Mouse (Mus musculus) forebrain, embryonic 15.5 days (tissue): ENCODE data around the gene Pex5. TPM values are rescaled to one million over a fixed set of nuclear protein-coding genes. Genes with fewer than 3 reads are reported as not detected.
"Not testable (repeated sequence)": the region's sequence is repeated elsewhere in the genome, so short reads cannot be mapped to it uniquely, and the experiment has no call there.

Experiments used
- ATAC-seq: fragments of 200-750 bp; cut with Nextera tagmentation; replicated peaks from 2 replicates; pipeline ENCODE4 v1.8.0; 2017; ENCODE audit warnings: mild to moderate bottlenecking, moderate TSS enrichment, moderate library complexity
- H3K27ac ChIP-seq: fragments of 300-500 bp; sonication (generic); replicated peaks from 2 replicates; pipeline ENCODE4 v1.5.1; 2015; ENCODE audit warnings: mild to moderate bottlenecking, inconsistent platforms
- H3K27me3 ChIP-seq: fragments of 300-500 bp; sonication (generic); 2 replicates; pipeline ENCODE4 v1.6.1; 2015; ENCODE audit warnings: inconsistent platforms
- H3K36me3 ChIP-seq: fragments of 300-500 bp; sonication (generic); 2 replicates; pipeline ENCODE4 v1.6.1; 2015; ENCODE audit warnings: mild to moderate bottlenecking, inconsistent platforms
- H3K4me1 ChIP-seq: fragments of 300-500 bp; sonication (generic); 2 replicates; pipeline ENCODE4 v1.6.1; 2015; ENCODE audit warnings: inconsistent platforms
- H3K4me2 ChIP-seq: fragments of 300-500 bp; sonication (generic); replicated peaks from 2 replicates; pipeline ENCODE4 v1.6.1; 2015; ENCODE audit warnings: mild to moderate bottlenecking, inconsistent platforms
- H3K4me3 ChIP-seq: fragments of 300-500 bp; sonication (generic); 2 replicates; pipeline ENCODE4 v1.5.1; 2015; ENCODE audit warnings: mild to moderate bottlenecking, inconsistent platforms
- H3K9ac ChIP-seq: fragments of 300-500 bp; sonication (generic); replicated peaks from 2 replicates; pipeline ENCODE4 v1.6.1; 2015; ENCODE audit warnings: mild to moderate bottlenecking, inconsistent platforms
- H3K9me3 ChIP-seq: fragments of 300-500 bp; sonication (generic); 2 replicates; pipeline ENCODE4 v1.6.1; 2016; ENCODE audit warnings: inconsistent platforms
- WGBS: fragments of 180-500 bp; shearing (Covaris S2); methylation state at CpG from one replicate; pipeline ENCODE4 v1.1.7; 2015; ENCODE audit warnings: mixed read lengths; 5-methylcytosine and 5-hydroxymethylcytosine counted together
- polyA plus RNA-seq: library from polyadenylated mRNA; unstranded; fragments of >200 nt; fragmentation: Nextera tagmentation; extraction: Ambion mirVana; gene quantifications from 2 replicates; pipeline ENCODE4 v1.2.1, GENCODE M21; 2015

The Pex5 gene
- polyA plus RNA-seq, 1 experiment from 2014 or later = 82.9 TPM

GRCm38 (mm10) chr6:124425042-124425441 lies 10.2 kb upstream of the Pex5 start:
- H3K27me3 ChIP-seq, ATAC-seq, H3K4me1 ChIP-seq, H3K27ac ChIP-seq, H3K4me3 ChIP-seq, H3K9ac ChIP-seq, H3K36me3 ChIP-seq, H3K9me3 ChIP-seq, H3K4me2 ChIP-seq: not testable (repeated sequence)
- 65% methylated on average over 7 of the region's 7 CpGs for WGBS

DNA sequence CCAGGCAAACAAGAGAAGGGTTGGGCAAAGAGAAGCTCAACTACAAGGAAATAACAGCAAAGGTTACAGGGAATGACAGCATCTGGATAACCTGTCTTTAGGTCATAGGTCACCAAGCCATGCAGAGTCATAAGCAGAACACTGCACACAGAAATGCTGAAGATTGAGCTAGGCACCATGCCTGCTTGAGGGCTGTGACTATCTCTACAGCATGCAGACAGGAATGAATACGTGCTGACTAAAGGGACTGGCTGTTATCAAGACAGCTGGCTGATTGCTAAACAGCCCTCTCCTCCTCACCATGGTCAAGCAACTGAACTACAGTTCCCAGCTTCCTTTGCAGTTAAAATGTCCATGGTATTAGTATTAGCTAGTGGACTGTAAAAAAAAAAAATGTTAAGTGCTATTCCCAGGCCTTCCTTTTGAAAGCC lies 9.2 kb upstream of the Pex5 start:
- no peaks in the 10 kb centered on the region for H3K9me3 ChIP-seq
- no peak overlapping the region for H3K27ac ChIP-seq
- no peak overlapping the region for H3K9ac ChIP-seq
- no peaks in the 10 kb centered on the region for H3K36me3 ChIP-seq
- peaks cover 5% of the 10 kb centered on the region for H3K4me1 ChIP-seq
- 64% methylated on average over 1 of the region's 1 CpGs for WGBS
- H3K4me3 ChIP-seq = no peak overlapping the region
- no peak for ATAC-seq
- H3K27me3 ChIP-seq = no peaks in the 10 kb centered on the region
- H3K4me2 ChIP-seq = no peak overlapping the region

GRCm38 (mm10) chr6:124418686-124419085 lies 3.8 kb upstream of the Pex5 start:
- WGBS = 79% methylated on average over 3 of the region's 3 CpGs
- ATAC-seq = no peak
- Histone ChIP-seq H3K27me3 (no peaks in the 10 kb centered on the region), H3K4me3 (no peak overlapping the region), H3K36me3 (no peaks in the 10 kb centered on the region), H3K9ac (no peak overlapping the region), H3K9me3 (no peaks in the 10 kb centered on the region), H3K4me2 (no peak overlapping the region), H3K4me1 (peaks cover 18% of the 10 kb centered on the region), H3K27ac (no peak overlapping the region)

GRCm38 (mm10) chr6:124415347-124416088 lies 651 bp upstream of the Pex5 start:
- Histone ChIP-seq H3K9ac (peak overlapping the region; percentile 78), H3K4me2 (peak overlapping the region; percentile 77), H3K4me1 (peaks cover 29% of the 10 kb centered on the region), H3K4me3 (peak overlapping the region; percentile 80), H3K36me3 (peaks cover 16% of the 10 kb centered on the region; the same call in 1 of the 2 replicates), H3K27ac (peak overlapping the region; percentile 79), H3K9me3 (no peaks in the 10 kb centered on the region), H3K27me3 (no peaks in the 10 kb centered on the region)
- 4% methylated on average over 21 of the region's 21 CpGs for WGBS
- peak; percentile 53 for ATAC-seq

DNA sequence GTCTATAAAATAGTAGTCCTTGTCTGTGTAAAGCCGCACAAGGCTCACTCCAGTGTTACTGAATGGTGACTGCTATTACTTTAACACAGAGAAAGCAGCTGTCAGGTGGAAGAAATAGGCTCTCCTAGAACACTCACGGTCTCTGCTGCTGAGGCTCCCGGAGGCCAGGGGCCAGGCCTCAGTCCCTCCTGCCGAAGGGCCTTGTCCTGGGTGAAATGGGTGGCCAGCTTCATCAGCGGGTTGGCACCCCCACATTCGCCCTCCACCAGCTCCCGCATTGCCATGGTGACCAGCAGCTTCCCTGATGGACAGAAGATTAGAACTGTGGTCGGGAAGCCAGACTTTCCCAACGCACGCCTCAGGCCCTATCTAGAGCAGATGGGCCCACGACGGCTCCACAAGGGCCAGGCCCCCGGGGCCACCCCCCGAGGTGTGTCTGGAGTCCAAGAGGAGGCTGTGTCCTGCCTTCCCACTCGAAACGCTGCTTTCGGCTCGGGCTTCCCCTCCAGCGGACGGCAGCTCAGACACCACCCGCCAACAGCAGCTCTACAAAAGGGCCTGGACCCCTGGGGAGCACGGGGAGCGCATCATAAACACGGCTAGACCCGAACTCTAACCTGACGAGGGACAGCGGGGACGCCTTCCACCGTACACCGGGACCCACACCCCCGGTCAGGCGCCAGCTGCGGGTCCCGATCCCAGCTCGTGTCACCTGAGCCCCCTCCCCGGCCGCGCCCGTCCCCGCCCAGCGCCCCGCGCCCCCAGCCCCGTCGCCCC lies 529 bp downstream of the Pex5 start:
- peaks cover 16% of the 10 kb centered on the region; the same call in 1 of the 2 replicates for H3K36me3 ChIP-seq
- H3K4me2 ChIP-seq = peak overlapping the region; percentile 77
- WGBS = 2% methylated on average over 42 of the region's 45 CpGs
- peak; percentile 70 for ATAC-seq
- peak overlapping the region; percentile 78 for H3K9ac ChIP-seq
- H3K9me3 ChIP-seq = no peaks in the 10 kb centered on the region
- no peaks in the 10 kb centered on the region for H3K27me3 ChIP-seq
- H3K4me1 ChIP-seq = peaks cover 29% of the 10 kb centered on the region
- H3K27ac ChIP-seq = peak overlapping the region; percentile 79
- H3K4me3 ChIP-seq = peak overlapping the region; percentile 80

DNA sequence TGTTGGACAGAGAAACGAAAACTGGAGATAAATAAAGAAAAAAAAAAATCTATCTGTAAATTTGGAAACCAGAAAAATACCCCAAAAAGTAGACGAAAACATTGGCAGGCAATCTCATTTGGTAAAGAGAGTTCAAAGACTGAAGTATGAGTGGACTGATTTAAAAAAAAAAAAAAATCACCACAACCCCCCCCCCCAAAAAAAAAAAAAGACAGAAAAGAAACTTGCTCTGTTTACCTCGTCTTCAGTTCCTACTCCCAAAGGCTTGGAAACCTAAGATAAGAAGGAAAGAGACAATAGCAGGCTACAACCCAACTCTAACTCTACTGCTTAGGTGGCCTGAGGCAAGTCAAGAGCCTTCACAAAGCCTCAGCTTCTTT lies 1.1 kb downstream of the Pex5 start:
- Histone ChIP-seq H3K4me2 (peak overlapping the region; percentile 77), H3K9ac (peak overlapping the region; percentile 78), H3K9me3 (no peaks in the 10 kb centered on the region), H3K36me3 (peaks cover 16% of the 10 kb centered on the region; the same call in 1 of the 2 replicates), H3K27me3 (no peaks in the 10 kb centered on the region), H3K4me3 (peak overlapping the region; percentile 80), H3K4me1 (peaks cover 32% of the 10 kb centered on the region), H3K27ac (peak overlapping the region; percentile 79)
- 62% methylated on average over 3 of the region's 3 CpGs for WGBS
- ATAC-seq = no peak

DNA sequence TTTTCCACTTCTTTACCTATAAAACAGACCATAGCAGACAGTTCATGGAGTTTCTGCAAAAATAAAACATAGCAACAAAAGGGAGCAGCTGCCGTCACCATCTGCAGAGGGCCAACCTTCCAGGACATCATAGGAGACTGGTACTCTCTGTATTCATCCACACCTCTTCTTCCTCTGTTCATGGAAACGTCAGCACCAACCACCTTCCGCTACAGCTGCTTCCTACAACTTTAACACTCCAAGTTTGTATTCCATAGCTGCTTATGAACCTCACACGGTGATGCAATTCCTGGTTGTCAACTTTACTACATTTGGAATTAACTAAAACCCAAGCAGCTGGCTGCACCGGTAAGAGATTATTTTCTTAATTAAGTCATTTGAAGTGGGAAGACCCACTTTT lies 6.5 kb downstream of the Pex5 start:
- 92% methylated on average over 5 of the region's 5 CpGs for WGBS
- peaks cover 10% of the 10 kb centered on the region for H3K4me1 ChIP-seq
- H3K36me3 ChIP-seq = peaks cover 55% of the 10 kb centered on the region
- no peak overlapping the region for H3K4me2 ChIP-seq
- no peak for ATAC-seq
- no peaks in the 10 kb centered on the region for H3K9me3 ChIP-seq
- no peak overlapping the region for H3K27ac ChIP-seq
- H3K4me3 ChIP-seq = no peak overlapping the region
- no peak overlapping the region for H3K9ac ChIP-seq
- no peaks in the 10 kb centered on the region for H3K27me3 ChIP-seq

GRCm38 (mm10) chr6:124407180-124407579 lies 7.7 kb downstream of the Pex5 start:
- H3K9me3 ChIP-seq = no peaks in the 10 kb centered on the region
- H3K4me2 ChIP-seq = no peak overlapping the region
- no peak overlapping the region for H3K4me3 ChIP-seq
- H3K27me3 ChIP-seq = no peaks in the 10 kb centered on the region
- H3K9ac ChIP-seq = no peak overlapping the region
- no peak overlapping the region for H3K27ac ChIP-seq
- 0 out of 2 replicates have a peak, but pooled peaks cover 3% of the 10 kb centered on the region for H3K4me1 ChIP-seq
- no peak for ATAC-seq
- H3K36me3 ChIP-seq = peaks cover 60% of the 10 kb centered on the region

DNA sequence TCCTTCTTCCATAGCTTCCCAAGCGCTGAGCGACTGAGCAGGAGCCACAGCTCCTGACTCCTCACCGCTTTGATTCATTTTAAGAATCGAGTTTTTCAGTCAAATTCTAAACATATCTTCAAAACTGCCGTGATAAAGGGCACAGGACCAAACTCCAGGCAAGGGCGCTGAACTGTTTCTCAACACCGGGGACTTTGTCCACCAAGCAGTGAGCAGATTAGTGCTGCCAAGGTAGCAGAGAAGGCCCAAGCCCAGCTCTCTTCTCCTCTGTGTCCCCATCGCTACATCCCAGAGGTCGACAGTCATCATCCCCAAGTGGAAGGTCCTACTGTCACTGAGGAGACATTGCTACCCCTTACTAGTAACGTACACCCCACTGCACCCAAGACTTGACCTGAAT lies 8.5 kb downstream of the Pex5 start:
- ATAC-seq = no peak
- Histone ChIP-seq H3K9ac (no peak overlapping the region), H3K27ac (no peak overlapping the region), H3K4me2 (no peak overlapping the region), H3K36me3 (peaks cover 60% of the 10 kb centered on the region), H3K27me3 (no peaks in the 10 kb centered on the region), H3K4me1 (0 out of 2 replicates have a peak, but pooled peaks cover 3% of the 10 kb centered on the region), H3K4me3 (no peak overlapping the region), H3K9me3 (no peaks in the 10 kb centered on the region)
- WGBS = 95% methylated on average over 10 of the region's 10 CpGs

DNA sequence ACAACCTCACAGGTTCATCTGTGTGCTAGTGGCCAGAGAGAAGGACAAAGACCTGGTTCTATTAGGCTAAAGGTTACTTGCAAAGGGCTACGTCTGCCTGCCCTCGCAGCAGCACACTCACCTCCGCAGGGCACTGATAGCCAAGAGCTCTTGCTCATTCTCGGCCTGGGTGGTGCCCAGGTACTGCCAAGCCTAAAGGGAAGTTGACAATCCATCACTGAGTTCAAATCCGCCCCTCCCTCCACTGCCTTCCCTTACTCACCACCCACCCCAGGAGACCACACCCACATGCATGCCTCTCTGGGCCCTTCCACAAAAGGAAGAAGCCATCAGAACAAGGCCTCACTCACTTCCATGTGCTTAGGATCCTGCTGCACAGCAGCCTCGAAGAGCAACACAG lies 15.1 kb downstream of the Pex5 start:
- H3K36me3 ChIP-seq = peaks cover 82% of the 10 kb centered on the region
- ATAC-seq = no peak

DNA sequence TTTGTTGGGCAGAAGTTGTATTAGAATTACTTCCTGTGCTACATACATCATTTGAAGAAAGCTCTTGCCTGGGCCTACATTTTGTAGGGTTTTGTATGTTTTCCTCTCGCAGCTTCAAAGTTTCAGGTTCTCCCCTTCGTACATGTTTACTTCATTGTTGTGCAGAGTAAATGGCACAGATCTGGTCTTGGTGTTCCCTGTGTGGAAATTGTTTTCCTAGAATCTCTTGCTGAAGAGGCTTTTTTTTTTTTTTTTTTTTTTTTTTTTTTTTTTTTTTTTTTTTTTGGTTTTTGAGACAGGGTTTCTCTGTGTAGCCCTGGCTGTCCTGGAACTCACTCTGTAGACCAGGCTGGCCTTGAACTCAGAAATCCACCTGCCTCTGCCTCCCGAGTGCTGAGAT lies 19.9 kb downstream of the Pex5 start:
- peaks cover 40% of the 10 kb centered on the region for H3K36me3 ChIP-seq
- not testable (repeated sequence) for H3K9me3 ChIP-seq, H3K9ac ChIP-seq, H3K4me3 ChIP-seq, H3K4me1 ChIP-seq, H3K27ac ChIP-seq, H3K27me3 ChIP-seq, ATAC-seq, H3K4me2 ChIP-seq
- over 99% methylated on average over 3 of the region's 3 CpGs for WGBS

More for the DNA sequence above, 15.1 kb downstream of the Pex5 start:
- Histone ChIP-seq H3K4me2 (no peak overlapping the region), H3K4me3 (no peak overlapping the region), H3K9me3 (no peaks in the 10 kb centered on the region), H3K4me1 (no peaks in the 10 kb centered on the region), H3K9ac (no peak overlapping the region), H3K27me3 (no peaks in the 10 kb centered on the region), H3K27ac (no peak overlapping the region)
- 96% methylated on average over 6 of the region's 6 CpGs for WGBS

- Histone ChIP-seq H3K4me3 (no peak overlapping the region), H3K9me3 (no peaks in the 10 kb centered on the region), H3K9ac (no peak overlapping the region), H3K27me3 (no peaks in the 10 kb centered on the region), H3K36me3 (no peaks in the 10 kb centered on the region), H3K27ac (no peak overlapping the region), H3K4me2 (no peak overlapping the region), H3K4me1 (no peaks in the 10 kb centered on the region)
- ATAC-seq = no peak
- WGBS = 59% methylated on average over 5 of the region's 5 CpGs
Observed at GRCm38 (mm10) chr6:124380142-124380541, 34.7 kb downstream of the Pex5 start.
